Mouse (Mus musculus) heart, adult 2 months (tissue): ENCODE results near the gene Glb1l2.

Experiments
- CTCF ChIP-seq: fragments of 200-600 bp; IDR thresholded peaks from 2 replicates; pipeline ENCODE4 v1.8.1; 2022; ENCODE audit warnings: antibody characterized with exemption, mild to moderate bottlenecking, moderate library complexity
- POLR2A ChIP-seq: fragments of 200-500 bp; IDR thresholded peaks from 2 replicates; pipeline ENCODE4 v1.6.1; 2011; ENCODE audit warnings: mild to moderate bottlenecking, low read depth, low read length, control low read depth; ENCODE audit not compliant: insufficient read depth

DNA sequence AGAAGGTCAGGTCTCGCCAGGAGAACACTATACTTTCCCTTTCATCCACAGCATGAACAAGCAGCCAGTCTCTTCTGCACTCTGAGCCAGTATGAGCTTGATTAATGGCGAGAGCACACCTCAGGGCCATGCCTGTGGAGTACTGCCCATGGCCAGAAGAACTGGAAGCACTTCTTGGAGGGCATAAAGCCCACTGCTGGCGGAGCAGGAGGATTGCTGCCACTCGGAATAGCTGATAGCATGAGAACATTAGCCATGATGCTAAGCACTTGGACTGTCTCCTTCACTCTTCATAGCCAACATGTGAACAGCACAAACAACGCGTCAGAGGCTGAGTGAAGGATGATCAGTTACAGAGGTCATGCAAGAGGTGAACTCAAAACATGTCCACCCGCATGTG is 27.8 kb downstream of the Glb1l2 start:
- TF ChIP-seq POLR2A = no peak
- TF ChIP-seq CTCF = no peak
